Mouse (Mus musculus): ENCODE data around the gene Hist1h4f. TPM values are rescaled to one million over a fixed set of nuclear protein-coding genes. Genes with fewer than 3 reads are reported as not detected.
"Not testable (repeated sequence)": the region's sequence is repeated elsewhere in the genome, so short reads cannot be mapped to it uniquely, and the experiment has no call there.

Hist1h4f gene
- polyA plus RNA-seq, 1 experiment from 2014 or later: 2.0 TPM

- ATAC-seq (ENCODE audit: low FRiP score, low TSS enrichment): peak; percentile 92
- Histone ChIP-seq H3K9ac (replicated peaks; ENCODE audit: low read length) (peak within 1 kb of the TSS; percentile 82), H3K4me3 (ENCODE audit: low read length) (peak within 1 kb of the TSS; percentile 61), H3K27ac (ENCODE audit: low read length) (peak within 1 kb of the TSS; percentile 89), H3K4me1 (ENCODE audit: insufficient read depth, low read length) (peaks cover 35% of the 10 kb centered on the region), H3K4me2 (replicated peaks; ENCODE audit: low read depth, low read length) (peak within 1 kb of the TSS; percentile 72)
- under 1% methylated on average over 32 of the region's 62 CpGs for WGBS
- not testable (repeated sequence) for H3K27me3 ChIP-seq (ENCODE audit: insufficient read depth, low read length); H3K9me3 ChIP-seq (ENCODE audit: low read length); H3K36me3 ChIP-seq (ENCODE audit: insufficient read depth, low read length)
Measured at GRCm38 (mm10) chr13:23535137-23536075, 16.0 kb downstream of the Hist1h4f start, which contains the start of gene Hist1h3g. Hist1h3g (plus strand) TSS chr13:23535422.

- H3K4me1 ChIP-seq (ENCODE audit: insufficient read depth, low read length): peaks cover 34% of the 10 kb centered on the region
- no peaks in the 10 kb centered on the region for H3K36me3 ChIP-seq (ENCODE audit: insufficient read depth, low read length)
- ATAC-seq (ENCODE audit: low FRiP score, low TSS enrichment): no peak
- WGBS: under 1% methylated on average over 15 of the region's 15 CpGs
- H3K27ac ChIP-seq (ENCODE audit: low read length): peak overlapping the region; percentile 89
- H3K4me2 ChIP-seq (replicated peaks; ENCODE audit: low read depth, low read length): peak overlapping the region; percentile 72
- H3K4me3 ChIP-seq (ENCODE audit: low read length): peak overlapping the region; percentile 61
- H3K9me3 ChIP-seq (ENCODE audit: low read length): no peaks in the 10 kb centered on the region
- H3K27me3 ChIP-seq (ENCODE audit: insufficient read depth, low read length): no peaks in the 10 kb centered on the region
- H3K9ac ChIP-seq (replicated peaks; ENCODE audit: low read length): peak overlapping the region; percentile 82
Measured at GRCm38 (mm10) chr13:23534368-23535131, 16.9 kb downstream of the Hist1h4f start.

- H3K9me3 ChIP-seq (ENCODE audit: low read length); H3K27me3 ChIP-seq (ENCODE audit: insufficient read depth, low read length); H3K36me3 ChIP-seq (ENCODE audit: insufficient read depth, low read length): not testable (repeated sequence)
- Histone ChIP-seq H3K4me2 (replicated peaks; ENCODE audit: low read depth, low read length) (peak within 1 kb of the TSS; percentile 72), H3K27ac (ENCODE audit: low read length) (peak within 1 kb of the TSS; percentile 98), H3K4me3 (ENCODE audit: low read length) (peak within 1 kb of the TSS; percentile 61), H3K4me1 (ENCODE audit: insufficient read depth, low read length) (peaks cover 38% of the 10 kb centered on the region), H3K9ac (replicated peaks; ENCODE audit: low read length) (peak within 1 kb of the TSS; percentile 82)
- ATAC-seq (ENCODE audit: low FRiP score, low TSS enrichment): peak; percentile 50
- under 1% methylated on average over 21 of the region's 53 CpGs for WGBS
Measured at GRCm38 (mm10) chr13:23533560-23534367, 17.7 kb downstream of the Hist1h4f start, which contains the start of gene Hist1h2af. Hist1h2af (plus strand) TSS chr13:23533906.

- no peaks in the 10 kb centered on the region for H3K27me3 ChIP-seq (ENCODE audit: insufficient read depth, low read length)
- 21% methylated on average over 9 of the region's 9 CpGs for WGBS
- H3K4me2 ChIP-seq (replicated peaks; ENCODE audit: low read depth, low read length): peak overlapping the region; percentile 72
- peak overlapping the region; percentile 61 for H3K4me3 ChIP-seq (ENCODE audit: low read length)
- H3K9ac ChIP-seq (replicated peaks; ENCODE audit: low read length): peak overlapping the region; percentile 81
- peak overlapping the region; percentile 98 for H3K27ac ChIP-seq (ENCODE audit: low read length)
- peaks cover 37% of the 10 kb centered on the region for H3K4me1 ChIP-seq (ENCODE audit: insufficient read depth, low read length)
- ATAC-seq (ENCODE audit: low FRiP score, low TSS enrichment): no peak
- H3K36me3 ChIP-seq (ENCODE audit: insufficient read depth, low read length): no peaks in the 10 kb centered on the region
- H3K9me3 ChIP-seq (ENCODE audit: low read length): no peaks in the 10 kb centered on the region
Measured at GRCm38 (mm10) chr13:23532262-23533075, 19.0 kb downstream of the Hist1h4f start.

- peak; percentile 86 for ATAC-seq (ENCODE audit: low FRiP score, low TSS enrichment)
- under 1% methylated on average over 58 of the region's 70 CpGs for WGBS
- Histone ChIP-seq H3K4me3 (ENCODE audit: low read length) (peak within 1 kb of the TSS; percentile 61), H3K27me3 (ENCODE audit: insufficient read depth, low read length) (no peaks in the 10 kb centered on the region), H3K9ac (replicated peaks; ENCODE audit: low read length) (peak within 1 kb of the TSS; percentile 81), H3K4me2 (replicated peaks; ENCODE audit: low read depth, low read length) (peak within 1 kb of the TSS; percentile 72), H3K27ac (ENCODE audit: low read length) (peak within 1 kb of the TSS; percentile 98), H3K36me3 (ENCODE audit: insufficient read depth, low read length) (no peaks in the 10 kb centered on the region), H3K4me1 (ENCODE audit: insufficient read depth, low read length) (peaks cover 30% of the 10 kb centered on the region), H3K9me3 (ENCODE audit: low read length) (no peaks in the 10 kb centered on the region)
Measured at GRCm38 (mm10) chr13:23530901-23531875, 20.3 kb downstream of the Hist1h4f start, which contains the start of gene Hist1h4h. Hist1h4h (plus strand) TSS chr13:23531050.

- Histone ChIP-seq H3K36me3 (ENCODE audit: insufficient read depth, low read length) (no peaks in the 10 kb centered on the region), H3K4me1 (ENCODE audit: insufficient read depth, low read length) (peaks cover 35% of the 10 kb centered on the region), H3K9ac (replicated peaks; ENCODE audit: low read length) (peak overlapping the region; percentile 81), H3K9me3 (ENCODE audit: low read length) (no peaks in the 10 kb centered on the region), H3K27me3 (ENCODE audit: insufficient read depth, low read length) (no peaks in the 10 kb centered on the region), H3K27ac (ENCODE audit: low read length) (peak overlapping the region; percentile 98), H3K4me3 (ENCODE audit: low read length) (peak overlapping the region; percentile 61), H3K4me2 (replicated peaks; ENCODE audit: low read depth, low read length) (peak overlapping the region; percentile 72)
- WGBS: under 1% methylated on average over 20 of the region's 20 CpGs
- ATAC-seq (ENCODE audit: low FRiP score, low TSS enrichment): no peak
Measured at GRCm38 (mm10) chr13:23530181-23530900, 21.1 kb downstream of the Hist1h4f start.

- WGBS: 19% methylated on average over 2 of the region's 2 CpGs
- peaks cover 34% of the 10 kb centered on the region for H3K4me1 ChIP-seq (ENCODE audit: insufficient read depth, low read length)
- H3K27ac ChIP-seq (ENCODE audit: low read length): peak overlapping the region; percentile 98
- no peaks in the 10 kb centered on the region for H3K9me3 ChIP-seq (ENCODE audit: low read length)
- H3K27me3 ChIP-seq (ENCODE audit: insufficient read depth, low read length): no peaks in the 10 kb centered on the region
- H3K4me2 ChIP-seq (replicated peaks; ENCODE audit: low read depth, low read length): peak overlapping the region; percentile 72
- no peaks in the 10 kb centered on the region for H3K36me3 ChIP-seq (ENCODE audit: insufficient read depth, low read length)
- no peak for ATAC-seq (ENCODE audit: low FRiP score, low TSS enrichment)
- H3K4me3 ChIP-seq (ENCODE audit: low read length): peak overlapping the region; percentile 61
- peak overlapping the region; percentile 81 for H3K9ac ChIP-seq (replicated peaks; ENCODE audit: low read length)
Measured at GRCm38 (mm10) chr13:23529480-23530165, 21.8 kb downstream of the Hist1h4f start.

Measured in kidney, embryonic 16.5 days (tissue).